Mouse (Mus musculus): ENCODE results near the gene Psmd11. TPM values are rescaled to one million over a fixed set of nuclear protein-coding genes. Genes with fewer than 3 reads are reported as not detected.
A peak's percentile ranks its signal among the peaks of the same experiment; 100 is the strongest.

Gene Psmd11
- polyA plus RNA-seq, 1 experiment from 2014 or later: 348 TPM

DNA sequence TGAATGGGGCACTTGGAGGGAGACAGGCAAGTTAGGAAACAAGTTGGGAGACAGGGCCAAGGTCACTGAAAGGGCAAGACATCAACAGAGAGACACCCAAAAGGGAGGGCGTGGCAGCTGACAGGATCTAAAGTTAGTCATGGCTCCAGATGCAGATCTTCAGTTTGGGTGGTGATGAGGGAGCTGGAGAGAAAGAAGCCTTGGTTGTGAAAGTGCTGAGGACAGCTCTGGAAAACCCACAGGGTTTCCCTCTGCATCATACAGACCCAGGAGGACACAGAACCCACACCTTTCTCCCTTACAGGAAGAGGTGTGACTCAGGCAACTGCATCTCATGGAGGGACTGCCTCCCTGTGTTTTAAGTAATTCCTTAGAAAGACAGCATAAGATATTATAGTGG lies 68.2 kb downstream of the Psmd11 start:
- Histone ChIP-seq H3K36me3 (replicated peaks; ENCODE audit: control insufficient read depth, insufficient read depth, low read depth, low read length) (no peaks in the 10 kb centered on the region), H3K4me1 (ENCODE audit: control insufficient read depth, insufficient read depth, low read length) (no peaks in the 10 kb centered on the region; the same call in 1 of the 2 replicates), H3K27me3 (ENCODE audit: control insufficient read depth, insufficient read depth, low read length) (no peaks in the 10 kb centered on the region), H3K4me3 (ENCODE audit: low read depth, low read length) (no peak overlapping the region), H3K9ac (replicated peaks; ENCODE audit: low read length) (no peak overlapping the region), H3K27ac (replicated peaks; ENCODE audit: low read depth, low read length) (no peak overlapping the region), H3K4me2 (ENCODE audit: low read depth, low read length) (no peak overlapping the region), H3K9me3 (replicated peaks; ENCODE audit: control insufficient read depth, low read length) (no peaks in the 10 kb centered on the region)
- ATAC-seq (replicated peaks; ENCODE audit: insufficient number of reproducible peaks, low FRiP score, low TSS enrichment, low read depth) (no peak), DNase-seq (ENCODE audit: low spot score) (no peak)
- WGBS: 90% methylated on average over 1 of the region's 1 CpGs

DNA sequence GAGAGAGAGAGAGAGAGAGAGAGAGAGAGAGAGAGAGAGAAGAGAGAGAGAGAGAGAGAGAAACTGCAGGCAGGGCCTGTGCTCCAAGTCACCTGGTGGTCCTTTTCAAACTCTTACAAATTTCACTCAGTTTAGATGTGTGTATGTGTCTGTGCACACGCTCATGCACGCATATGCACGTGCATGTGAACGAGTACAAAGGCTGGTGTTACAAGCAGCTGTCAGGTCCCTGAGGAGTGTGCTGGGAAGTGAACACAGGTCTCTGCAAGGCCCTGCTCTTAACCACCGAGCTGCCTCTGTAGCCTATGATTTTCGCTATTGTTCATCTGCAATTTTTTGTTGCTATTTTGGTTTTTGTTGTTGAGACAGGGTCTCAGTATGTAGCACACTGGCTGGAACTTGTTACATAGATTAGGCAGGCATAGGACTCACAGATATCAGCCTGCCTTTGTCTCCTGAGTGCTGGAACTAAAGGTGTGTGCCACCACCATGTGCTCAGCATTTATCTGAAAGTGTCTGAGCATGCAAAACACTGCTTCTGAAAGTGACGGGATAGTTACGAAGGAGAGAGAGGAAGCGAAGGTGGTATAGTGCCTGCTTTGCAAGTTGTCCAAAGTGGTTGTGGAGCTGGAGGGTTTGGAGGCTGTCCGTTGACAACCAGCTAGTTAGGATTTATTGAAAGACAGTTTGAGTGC lies 69.0 kb downstream of the Psmd11 start:
- no peaks in the 10 kb centered on the region for H3K36me3 ChIP-seq (replicated peaks; ENCODE audit: control insufficient read depth, insufficient read depth, low read depth, low read length)
- no peak overlapping the region for H3K4me3 ChIP-seq (ENCODE audit: low read depth, low read length)
- H3K4me2 ChIP-seq (ENCODE audit: low read depth, low read length): no peak overlapping the region
- no peak for DNase-seq (ENCODE audit: low spot score)
- H3K9me3 ChIP-seq (replicated peaks; ENCODE audit: control insufficient read depth, low read length): no peaks in the 10 kb centered on the region
- H3K27ac ChIP-seq (replicated peaks; ENCODE audit: low read depth, low read length): no peak overlapping the region
- H3K27me3 ChIP-seq (ENCODE audit: control insufficient read depth, insufficient read depth, low read length): no peaks in the 10 kb centered on the region
- no peak overlapping the region for H3K9ac ChIP-seq (replicated peaks; ENCODE audit: low read length)
- H3K4me1 ChIP-seq (ENCODE audit: control insufficient read depth, insufficient read depth, low read length): no peaks in the 10 kb centered on the region; the same call in 1 of the 2 replicates
- WGBS: 78% methylated on average over 10 of the region's 10 CpGs
- no peak for ATAC-seq (replicated peaks; ENCODE audit: insufficient number of reproducible peaks, low FRiP score, low TSS enrichment, low read depth)

DNA sequence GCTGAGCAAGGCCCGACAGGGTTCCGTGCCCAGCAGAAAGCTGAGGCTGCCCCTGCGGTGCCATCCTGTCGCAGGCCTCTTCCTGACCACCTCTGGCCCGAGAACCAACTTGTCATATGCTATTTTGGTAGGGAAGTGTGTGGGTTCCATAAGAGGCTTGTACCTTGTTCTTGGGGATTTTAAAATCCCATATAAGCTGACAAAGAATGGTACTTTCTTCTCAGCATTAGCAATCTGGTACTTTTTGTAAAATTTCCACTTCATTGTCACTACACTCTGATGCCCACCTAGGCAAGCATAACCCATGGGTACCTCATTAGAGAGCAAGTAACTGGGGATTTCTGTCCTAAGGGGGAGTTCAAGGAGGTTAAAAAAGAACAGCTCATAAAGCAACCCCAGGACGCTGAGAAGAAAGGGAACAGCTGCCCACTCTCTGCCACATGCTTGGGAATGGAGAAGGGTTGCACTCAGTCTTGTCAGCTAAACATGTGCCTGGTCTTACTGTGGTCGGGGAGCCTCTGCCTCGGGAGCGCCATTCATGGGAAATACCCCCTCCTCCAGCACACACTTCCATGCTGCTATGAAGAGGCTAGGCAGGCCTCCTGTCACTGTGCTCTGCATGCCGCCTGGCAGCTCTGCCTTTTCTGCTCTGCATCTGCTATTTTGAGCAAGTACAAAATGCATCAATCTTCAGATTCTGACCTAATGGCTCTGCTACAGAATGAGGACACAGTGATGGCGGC lies 70.1 kb downstream of the Psmd11 start:
- no peak overlapping the region for H3K9ac ChIP-seq (replicated peaks; ENCODE audit: low read length)
- no peaks in the 10 kb centered on the region for H3K9me3 ChIP-seq (replicated peaks; ENCODE audit: control insufficient read depth, low read length)
- H3K27ac ChIP-seq (replicated peaks; ENCODE audit: low read depth, low read length): no peak overlapping the region
- H3K27me3 ChIP-seq (ENCODE audit: control insufficient read depth, insufficient read depth, low read length): no peaks in the 10 kb centered on the region
- no peak for ATAC-seq (replicated peaks; ENCODE audit: insufficient number of reproducible peaks, low FRiP score, low TSS enrichment, low read depth)
- H3K4me2 ChIP-seq (ENCODE audit: low read depth, low read length): no peak overlapping the region
- 68% methylated on average over 11 of the region's 11 CpGs for WGBS
- no peak overlapping the region for H3K4me3 ChIP-seq (ENCODE audit: low read depth, low read length)
- no peaks in the 10 kb centered on the region for H3K36me3 ChIP-seq (replicated peaks; ENCODE audit: control insufficient read depth, insufficient read depth, low read depth, low read length)
- no peak for DNase-seq (ENCODE audit: low spot score)
- H3K4me1 ChIP-seq (ENCODE audit: control insufficient read depth, insufficient read depth, low read length): no peaks in the 10 kb centered on the region; the same call in 1 of the 2 replicates

DNA sequence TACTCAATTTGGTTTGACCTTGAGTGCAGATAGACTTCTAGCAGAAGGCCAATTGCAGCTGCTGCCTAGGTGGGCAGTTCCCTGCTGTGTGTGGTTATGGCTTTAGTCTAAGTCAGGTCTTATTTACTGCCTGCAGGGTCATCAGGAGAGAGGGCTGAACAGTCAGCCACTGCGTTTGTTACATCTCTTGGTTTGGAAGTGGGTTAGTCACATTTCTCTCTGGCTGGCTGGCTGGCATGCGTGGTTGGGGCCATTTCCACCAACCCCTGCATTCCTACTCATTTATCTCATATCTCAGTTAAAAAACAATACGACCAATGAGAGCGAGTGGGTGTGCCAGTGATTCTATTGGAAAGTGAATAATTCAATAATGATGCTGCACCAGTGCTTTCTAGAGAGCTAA lies 71.1 kb downstream of the Psmd11 start:
- Histone ChIP-seq H3K9ac (replicated peaks; ENCODE audit: low read length) (no peak overlapping the region), H3K9me3 (replicated peaks; ENCODE audit: control insufficient read depth, low read length) (no peaks in the 10 kb centered on the region), H3K27ac (replicated peaks; ENCODE audit: low read depth, low read length) (no peak overlapping the region), H3K36me3 (replicated peaks; ENCODE audit: control insufficient read depth, insufficient read depth, low read depth, low read length) (no peaks in the 10 kb centered on the region), H3K4me2 (ENCODE audit: low read depth, low read length) (no peak overlapping the region), H3K4me3 (ENCODE audit: low read depth, low read length) (no peak overlapping the region), H3K27me3 (ENCODE audit: control insufficient read depth, insufficient read depth, low read length) (no peaks in the 10 kb centered on the region), H3K4me1 (ENCODE audit: control insufficient read depth, insufficient read depth, low read length) (peaks cover 9% of the 10 kb centered on the region)
- WGBS: 72% methylated on average over 4 of the region's 4 CpGs
- ATAC-seq (replicated peaks; ENCODE audit: insufficient number of reproducible peaks, low FRiP score, low TSS enrichment, low read depth) (no peak), DNase-seq (ENCODE audit: low spot score) (no peak)

DNA sequence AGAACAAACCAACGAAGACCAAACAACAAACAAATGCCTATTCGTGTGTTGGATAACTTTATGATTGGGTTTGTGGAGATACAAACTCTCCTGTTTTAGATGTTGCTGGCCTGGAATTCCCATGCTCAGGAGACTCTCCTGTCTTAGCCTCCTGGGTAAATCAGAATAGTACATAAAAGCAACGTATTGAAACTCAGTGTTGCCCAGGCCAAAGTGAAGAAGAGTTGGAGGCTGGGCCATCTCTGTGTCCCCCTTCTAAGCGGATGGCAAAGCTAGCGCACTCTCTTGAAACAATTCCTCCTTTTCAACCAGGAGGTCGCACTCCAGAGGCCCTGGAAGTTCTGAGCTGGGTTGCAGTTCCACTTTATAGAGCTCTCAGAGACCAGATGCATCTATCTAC lies 74.9 kb downstream of the Psmd11 start:
- no peaks in the 10 kb centered on the region for H3K27me3 ChIP-seq (ENCODE audit: control insufficient read depth, insufficient read depth, low read length)
- H3K9ac ChIP-seq (replicated peaks; ENCODE audit: low read length): no peak overlapping the region
- H3K4me1 ChIP-seq (ENCODE audit: control insufficient read depth, insufficient read depth, low read length): peaks cover 9% of the 10 kb centered on the region
- 77% methylated on average over 6 of the region's 6 CpGs for WGBS
- H3K36me3 ChIP-seq (replicated peaks; ENCODE audit: control insufficient read depth, insufficient read depth, low read depth, low read length): no peaks in the 10 kb centered on the region
- no peak for DNase-seq (ENCODE audit: low spot score)
- H3K4me2 ChIP-seq (ENCODE audit: low read depth, low read length): no peak overlapping the region
- peak overlapping the region; percentile 56; the same call in 1 of the 2 replicates for H3K27ac ChIP-seq (replicated peaks; ENCODE audit: low read depth, low read length)
- H3K9me3 ChIP-seq (replicated peaks; ENCODE audit: control insufficient read depth, low read length): no peaks in the 10 kb centered on the region
- no peak for ATAC-seq (replicated peaks; ENCODE audit: insufficient number of reproducible peaks, low FRiP score, low TSS enrichment, low read depth)
- H3K4me3 ChIP-seq (ENCODE audit: low read depth, low read length): no peak overlapping the region

DNA sequence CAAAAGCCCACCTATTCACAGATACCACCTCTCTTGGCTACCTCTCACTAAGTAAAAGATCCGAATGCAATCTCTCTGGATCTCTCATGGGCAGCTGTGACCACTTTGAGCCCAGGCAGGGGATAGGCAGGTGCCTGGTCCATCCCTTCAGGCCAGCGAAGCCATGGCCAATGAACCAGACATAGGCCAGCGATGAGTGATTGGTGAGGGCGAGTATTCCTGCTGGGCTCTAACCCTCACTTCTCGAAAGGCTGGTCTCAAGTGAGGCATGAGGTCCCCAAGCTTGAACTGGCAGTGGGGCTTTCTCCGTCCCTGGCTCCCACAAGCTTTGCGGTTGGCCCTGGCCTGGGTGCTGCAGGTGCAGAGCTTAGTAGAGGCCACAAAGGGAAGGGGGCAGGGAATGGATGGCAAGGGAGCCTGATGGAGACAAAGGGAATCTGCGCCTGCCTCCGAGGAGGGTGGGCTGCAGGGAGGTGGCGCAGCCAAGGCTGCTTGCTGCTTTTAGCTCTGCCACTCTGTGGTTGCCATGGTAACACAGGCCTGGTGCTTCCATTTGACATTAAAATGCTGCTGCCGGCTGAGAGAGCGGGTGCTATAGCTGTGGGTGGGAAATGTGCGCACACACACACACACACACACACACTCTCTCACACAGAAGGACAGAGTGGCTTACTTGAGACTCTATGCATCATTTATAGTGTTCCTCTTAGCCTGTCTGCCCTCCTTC lies 75.5 kb downstream of the Psmd11 start:
- peaks cover 9% of the 10 kb centered on the region for H3K4me1 ChIP-seq (ENCODE audit: control insufficient read depth, insufficient read depth, low read length)
- WGBS: 26% methylated on average over 13 of the region's 13 CpGs
- peak overlapping the region; percentile 32 for H3K9ac ChIP-seq (replicated peaks; ENCODE audit: low read length)
- H3K36me3 ChIP-seq (replicated peaks; ENCODE audit: control insufficient read depth, insufficient read depth, low read depth, low read length): no peaks in the 10 kb centered on the region
- no peaks in the 10 kb centered on the region for H3K9me3 ChIP-seq (replicated peaks; ENCODE audit: control insufficient read depth, low read length)
- peak; percentile 87 for ATAC-seq (replicated peaks; ENCODE audit: insufficient number of reproducible peaks, low FRiP score, low TSS enrichment, low read depth)
- peak overlapping the region; percentile 56; the same call in 1 of the 2 replicates for H3K27ac ChIP-seq (replicated peaks; ENCODE audit: low read depth, low read length)
- H3K27me3 ChIP-seq (ENCODE audit: control insufficient read depth, insufficient read depth, low read length): no peaks in the 10 kb centered on the region
- H3K4me3 ChIP-seq (ENCODE audit: low read depth, low read length): no peak overlapping the region
- peak; percentile 87 for DNase-seq (ENCODE audit: low spot score)
- peak overlapping the region; percentile 16; the same call in 1 of the 2 replicates for H3K4me2 ChIP-seq (ENCODE audit: low read depth, low read length)

DNA sequence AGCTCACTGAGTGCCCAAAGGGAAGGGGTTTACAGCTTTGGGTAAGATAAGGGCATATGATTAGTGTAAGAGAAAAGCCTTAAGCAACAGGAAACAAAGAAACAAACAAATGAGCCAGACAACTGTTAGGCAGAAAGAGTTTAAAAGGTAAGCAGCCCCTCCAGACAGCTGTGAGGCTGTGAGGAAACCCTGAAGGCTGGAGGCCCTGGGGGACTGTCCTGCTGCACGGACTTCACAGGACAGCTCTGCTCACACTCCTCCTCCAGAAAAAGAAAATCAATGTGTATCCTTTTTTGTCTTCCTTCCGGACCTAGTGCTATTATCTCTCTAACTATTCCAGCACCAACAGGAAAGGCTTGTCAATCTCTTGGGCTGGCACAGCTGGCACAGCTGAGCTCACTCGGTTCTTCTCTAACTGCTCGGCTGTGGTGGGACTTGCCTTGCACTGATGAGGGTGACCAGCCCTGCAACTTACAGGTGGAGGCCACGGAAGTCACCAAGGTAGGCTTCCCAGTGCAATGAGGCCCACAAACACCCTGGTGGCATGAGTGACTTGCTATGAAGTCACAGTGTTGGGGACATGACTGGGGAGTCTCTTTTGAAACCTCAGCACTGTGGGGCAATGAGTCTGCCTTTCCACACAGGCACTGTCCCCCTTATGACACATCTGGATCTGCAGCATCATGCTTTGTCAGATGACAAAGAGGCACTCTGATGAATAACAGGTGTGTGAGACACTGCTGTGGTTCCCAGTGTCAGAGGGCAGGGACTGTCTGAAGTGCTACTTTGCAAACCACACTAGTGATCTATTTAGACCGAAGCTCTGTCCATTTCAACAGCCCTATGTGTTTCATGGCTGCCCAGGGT lies 76.3 kb downstream of the Psmd11 start:
- H3K4me1 ChIP-seq (ENCODE audit: control insufficient read depth, insufficient read depth, low read length): peaks cover 9% of the 10 kb centered on the region
- H3K4me3 ChIP-seq (ENCODE audit: low read depth, low read length): no peak overlapping the region
- no peak overlapping the region; the same call in 1 of the 2 replicates for H3K9ac ChIP-seq (replicated peaks; ENCODE audit: low read length)
- no peaks in the 10 kb centered on the region for H3K36me3 ChIP-seq (replicated peaks; ENCODE audit: control insufficient read depth, insufficient read depth, low read depth, low read length)
- H3K4me2 ChIP-seq (ENCODE audit: low read depth, low read length): no peak overlapping the region
- H3K9me3 ChIP-seq (replicated peaks; ENCODE audit: control insufficient read depth, low read length): no peaks in the 10 kb centered on the region
- ATAC-seq (replicated peaks; ENCODE audit: insufficient number of reproducible peaks, low FRiP score, low TSS enrichment, low read depth) (0 out of 2 replicates have a peak, but pooled peaks have one; percentile 41), DNase-seq (ENCODE audit: low spot score) (no peak)
- peak overlapping the region; percentile 47; the same call in 1 of the 2 replicates for H3K27ac ChIP-seq (replicated peaks; ENCODE audit: low read depth, low read length)
- H3K27me3 ChIP-seq (ENCODE audit: control insufficient read depth, insufficient read depth, low read length): no peaks in the 10 kb centered on the region
- 36% methylated on average over 6 of the region's 6 CpGs for WGBS
